21 mouse cellular contexts compared by ENCODE assay signal in genomic region chr4:71332672-71333071, GRCm38 (mm10).
"Had no signal": no experiment of that assay in that cellular context is flagged by ENCODE, and none has a peak within 500 bp of the region (broad histone marks: within the 10 kb centered on the region; RNA-seq: fewer than 3 reads in every experiment).

No protein-coding gene starts in this region.

- H3K36me3 ChIP-seq: embryonic facial prominence, embryonic 10.5 days; embryonic facial prominence, embryonic 12.5 days; embryonic facial prominence, embryonic 13.5 days; embryonic facial prominence, embryonic 15.5 days; forebrain, embryonic 10.5 days; forebrain, embryonic 12.5 days; forebrain, embryonic 15.5 days had no signal

- H3K9ac ChIP-seq: embryonic facial prominence, embryonic 12.5 days; embryonic facial prominence, embryonic 13.5 days; embryonic facial prominence, embryonic 15.5 days; forebrain, embryonic 12.5 days; forebrain, embryonic 13.5 days; forebrain, embryonic 15.5 days; forebrain, postnatal 0 days had no signal

- H3K9me3 ChIP-seq: embryonic facial prominence, embryonic 10.5 days; embryonic facial prominence, embryonic 12.5 days; embryonic facial prominence, embryonic 13.5 days; embryonic facial prominence, embryonic 15.5 days; forebrain, embryonic 10.5 days; forebrain, embryonic 12.5 days; forebrain, embryonic 13.5 days; forebrain, embryonic 15.5 days had no signal

- ATAC-seq: forebrain, embryonic 13.5 days; forebrain, embryonic 14.5 days; forebrain, embryonic 15.5 days; forebrain, embryonic 16.5 days; forebrain, postnatal 0 days had no signal

- H3K4me1 ChIP-seq: embryonic facial prominence, embryonic 10.5 days; embryonic facial prominence, embryonic 12.5 days; embryonic facial prominence, embryonic 13.5 days; embryonic facial prominence, embryonic 15.5 days; forebrain, embryonic 10.5 days; forebrain, embryonic 12.5 days; forebrain, embryonic 13.5 days; forebrain, embryonic 15.5 days had no signal

- H3K4me3 ChIP-seq: embryonic facial prominence, embryonic 10.5 days; embryonic facial prominence, embryonic 12.5 days; embryonic facial prominence, embryonic 13.5 days; embryonic facial prominence, embryonic 15.5 days; erythroblast, embryonic 14.5 days; forebrain, embryonic 10.5 days; forebrain, embryonic 12.5 days; forebrain, embryonic 13.5 days; forebrain, embryonic 15.5 days; gastrocnemius, adult 2 months; heart, adult 2 months had no signal

- H3K4me2 ChIP-seq: embryonic facial prominence, embryonic 12.5 days; embryonic facial prominence, embryonic 13.5 days; embryonic facial prominence, embryonic 15.5 days; forebrain, embryonic 12.5 days; forebrain, embryonic 13.5 days; forebrain, embryonic 15.5 days had no signal

- H3K27ac ChIP-seq: embryonic facial prominence, embryonic 10.5 days; embryonic facial prominence, embryonic 12.5 days; embryonic facial prominence, embryonic 13.5 days; embryonic facial prominence, embryonic 15.5 days; forebrain, embryonic 10.5 days; forebrain, embryonic 12.5 days; forebrain, embryonic 13.5 days; forebrain, embryonic 15.5 days; gastrocnemius, adult 2 months; heart, adult 2 months had no signal

- H3K27me3 ChIP-seq: embryonic facial prominence, embryonic 12.5 days; embryonic facial prominence, embryonic 13.5 days; embryonic facial prominence, embryonic 15.5 days; forebrain, embryonic 12.5 days; forebrain, embryonic 13.5 days; forebrain, embryonic 15.5 days had no signal

- DNase-seq: cerebellum, adult 2 months; cerebellum, adult 8-10 months; cerebellum, adult 9-10 months; cerebellum, adult 9-11 months; cerebellum, postnatal 36 days; gastrocnemius, adult 2 months; gastrocnemius, postnatal 25 days; gastrocnemius, postnatal 36 days; heart, adult 2 months had no signal
